Mouse (Mus musculus) MEL (cell line): ENCODE results near the gene Ddx25. TPM values are rescaled to one million over a fixed set of nuclear protein-coding genes. Genes with fewer than 3 reads are reported as not detected.

Experiments
- DNase-seq: peaks from one replicate; pipeline ENCODE4 v3.0.0; 2011; ENCODE audit warnings: low read depth, low spot score
- H3K27ac ChIP-seq: 2 replicates; pipeline ENCODE4 v1.5.1; 2012; ENCODE audit warnings: low read depth, mild to moderate bottlenecking, control low read depth, low read length, moderate library complexity; ENCODE audit not compliant: control insufficient read depth
- H3K27me3 ChIP-seq, 2 experiments: fragments of 150-350 bp in 1 of 2; sonication (generic) in 1 of 2; 2 replicates each; pipeline ENCODE4 v1.6.1; 2012; ENCODE audit warnings: low read length in 2 of 2, mild to moderate bottlenecking in 2 of 2, improper control_type of control experiment in 1 of 2, moderate library complexity in 1 of 2; ENCODE audit not compliant: insufficient read depth in 2 of 2, control insufficient read depth in 1 of 2
- H3K36me3 ChIP-seq, 2 experiments: 2 replicates each; pipeline ENCODE4 v1.6.1; 2012 to 2014; ENCODE audit warnings: low read length in 2 of 2, improper control_type of control experiment in 1 of 2, inconsistent platforms in 1 of 2, mild to moderate bottlenecking in 1 of 2; ENCODE audit not compliant: insufficient read depth in 2 of 2, control insufficient read depth in 1 of 2
- H3K4me1 ChIP-seq, 2 experiments: fragments of 150-350 bp in 1 of 2; sonication (generic) in 1 of 2; 2 replicates each; pipeline ENCODE4 v1.6.1; 2012; ENCODE audit warnings: low read length in 2 of 2, improper control_type of control experiment in 1 of 2, mild to moderate bottlenecking in 1 of 2; ENCODE audit not compliant: insufficient read depth in 2 of 2, control insufficient read depth in 1 of 2
- H3K4me3 ChIP-seq, 2 experiments: fragments of 150-350 bp in 1 of 2; sonication (generic) in 1 of 2; 2 replicates each; pipeline ENCODE4 v1.5.1; 2012; ENCODE audit warnings: low read depth in 2 of 2, low read length in 2 of 2, mild to moderate bottlenecking in 2 of 2, moderate library complexity in 2 of 2, control low read depth in 1 of 2, improper control_type of control experiment in 1 of 2; ENCODE audit not compliant: control insufficient read depth in 1 of 2, insufficient read depth in 1 of 2
- H3K79me2 ChIP-seq: 2 replicates; pipeline ENCODE4 v1.6.1; 2012; ENCODE audit warnings: mild to moderate bottlenecking, low read length, moderate library complexity; ENCODE audit not compliant: control insufficient read depth, poor library complexity, insufficient read depth
- H3K9ac ChIP-seq: 2 replicates; pipeline ENCODE4 v1.6.1; 2012; ENCODE audit warnings: low read depth, mild to moderate bottlenecking, control low read depth, low read length, moderate library complexity; ENCODE audit not compliant: control insufficient read depth, poor library complexity, severe bottlenecking
- H3K9me3 ChIP-seq: fragments of 150-350 bp; sonication (generic); replicated peaks from 2 replicates; pipeline ENCODE4 v1.6.1; 2012; ENCODE audit warnings: mild to moderate bottlenecking, low read length, improper control_type of control experiment, moderate library complexity; ENCODE audit not compliant: insufficient read depth
- BHLHE40 ChIP-seq: IDR thresholded peaks from 2 replicates; pipeline ENCODE4 v1.6.1; 2012; ENCODE audit warnings: low read depth, mild to moderate bottlenecking, inconsistent platforms, low read length, improper control_type of control experiment, borderline replicate concordance
- CTCF ChIP-seq, 3 experiments: IDR thresholded peaks in 2 of 3; conservative IDR thresholded peaks in 1 of 3; 2 replicates each; pipeline ENCODE4 v1.5.1; 2011 to 2012; ENCODE audit warnings: low read length in 3 of 3, low read depth in 2 of 3, mild to moderate bottlenecking in 2 of 3, improper control_type of control experiment in 1 of 3, inconsistent platforms in 1 of 3, mixed read lengths in 1 of 3, moderate library complexity in 1 of 3; ENCODE audit not compliant: control insufficient read depth in 1 of 3, insufficient read depth in 1 of 3, poor library complexity in 1 of 3, severe bottlenecking in 1 of 3
- E2F4 ChIP-seq: IDR thresholded peaks from 2 replicates; pipeline ENCODE4 v1.6.1; 2011; ENCODE audit warnings: low read depth, low read length, improper control_type of control experiment, borderline replicate concordance
- EP300 ChIP-seq, 2 experiments: IDR thresholded peaks; 2 replicates each; pipeline ENCODE4 v1.6.1; 2011; ENCODE audit warnings: improper control_type of control experiment in 2 of 2, low read length in 2 of 2, low read depth in 1 of 2, mild to moderate bottlenecking in 1 of 2
- ETS1 ChIP-seq: IDR thresholded peaks from 2 replicates; pipeline ENCODE4 v1.6.1; 2012; ENCODE audit warnings: low read depth, mild to moderate bottlenecking, inconsistent platforms, low read length, improper control_type of control experiment, moderate library complexity
- JUND ChIP-seq: IDR thresholded peaks from 2 replicates; pipeline ENCODE4 v1.6.1; 2011; ENCODE audit warnings: low read depth, mild to moderate bottlenecking, improper control_type of control experiment, low read length
- KAT2A ChIP-seq: conservative IDR thresholded peaks from 2 replicates; pipeline ENCODE4 v1.6.1; 2012; ENCODE audit warnings: low read depth, low read length, improper control_type of control experiment, inconsistent platforms
- MAFK ChIP-seq: IDR thresholded peaks from 2 replicates; pipeline ENCODE4 v1.6.1; 2011; ENCODE audit warnings: low read depth, mild to moderate bottlenecking, low read length, improper control_type of control experiment, borderline replicate concordance
- MAX ChIP-seq: IDR thresholded peaks from 2 replicates; pipeline ENCODE4 v1.6.1; 2011; ENCODE audit warnings: low read length, improper control_type of control experiment
- MEF2A ChIP-seq: IDR thresholded peaks from 2 replicates; pipeline ENCODE4 v1.6.1; 2014; ENCODE audit warnings: low read depth, mild to moderate bottlenecking, inconsistent platforms, low read length, improper control_type of control experiment; ENCODE audit not compliant: poor library complexity, insufficient replicate concordance, severe bottlenecking; ENCODE audit errors: extremely low read depth
- MYB ChIP-seq: IDR thresholded peaks from 2 replicates; pipeline ENCODE4 v1.6.1; 2011; ENCODE audit warnings: mild to moderate bottlenecking, low read depth, low read length, improper control_type of control experiment
- NELFE ChIP-seq: IDR thresholded peaks from 2 replicates; pipeline ENCODE4 v1.6.1; 2011; ENCODE audit warnings: low read depth, low read length, improper control_type of control experiment
- NRF1 ChIP-seq: IDR thresholded peaks from 2 replicates; pipeline ENCODE4 v1.6.1; 2014; ENCODE audit warnings: low read depth, mild to moderate bottlenecking, inconsistent platforms, low read length, improper control_type of control experiment, moderate library complexity; ENCODE audit not compliant: poor library complexity, insufficient read depth, severe bottlenecking
- POLR2AphosphoS2 ChIP-seq: IDR thresholded peaks from 2 replicates; pipeline ENCODE4 v1.6.1; 2011; ENCODE audit warnings: low read length, improper control_type of control experiment
- POLR2AphosphoS5 ChIP-seq: IDR thresholded peaks from 2 replicates; pipeline ENCODE4 v1.6.1; 2012; ENCODE audit warnings: low read depth, borderline replicate concordance, mild to moderate bottlenecking, inconsistent platforms, low read length, moderate library complexity, mixed read lengths
- RAD21 ChIP-seq: IDR thresholded peaks from 2 replicates; pipeline ENCODE4 v1.6.1; 2011; ENCODE audit warnings: mild to moderate bottlenecking, low read depth, low read length, improper control_type of control experiment
- SMC3 ChIP-seq: IDR thresholded peaks from 2 replicates; pipeline ENCODE4 v1.6.1; 2011; ENCODE audit warnings: low read depth, low read length, improper control_type of control experiment
- TBP ChIP-seq: IDR thresholded peaks from 2 replicates; pipeline ENCODE4 v1.8.0; 2011; ENCODE audit warnings: low read depth, low read length, improper control_type of control experiment
- TCF12 ChIP-seq: IDR thresholded peaks from 2 replicates; pipeline ENCODE4 v1.6.1; 2014; ENCODE audit warnings: low read depth, mild to moderate bottlenecking, inconsistent platforms, low read length, improper control_type of control experiment, moderate library complexity
- UBTF ChIP-seq: IDR thresholded peaks from 2 replicates; pipeline ENCODE4 v1.6.1; 2012; ENCODE audit warnings: low read depth, mild to moderate bottlenecking, inconsistent platforms, low read length, improper control_type of control experiment, moderate library complexity, borderline replicate concordance; ENCODE audit not compliant: insufficient read depth
- USF1 ChIP-seq: IDR thresholded peaks from 2 replicates; pipeline ENCODE4 v1.6.1; 2014; ENCODE audit warnings: low read depth, mild to moderate bottlenecking, inconsistent platforms, low read length, improper control_type of control experiment, moderate library complexity
- USF2 ChIP-seq, 2 experiments: IDR thresholded peaks; 2 replicates each; pipeline ENCODE4 v1.6.1; 2011 to 2012; ENCODE audit warnings: improper control_type of control experiment in 2 of 2, low read length in 2 of 2, borderline replicate concordance in 1 of 2, inconsistent platforms in 1 of 2, low read depth in 1 of 2, mild to moderate bottlenecking in 1 of 2; ENCODE audit not compliant: insufficient read depth in 1 of 2
- ZC3H11A ChIP-seq: IDR thresholded peaks from 2 replicates; pipeline ENCODE4 v1.6.1; 2012; ENCODE audit warnings: low read depth, mild to moderate bottlenecking, inconsistent platforms, low read length, improper control_type of control experiment
- ZKSCAN1 ChIP-seq: IDR thresholded peaks from 2 replicates; pipeline ENCODE4 v1.6.1; 2012; ENCODE audit warnings: low read depth, mild to moderate bottlenecking, inconsistent platforms, low read length, improper control_type of control experiment, moderate library complexity
- ZNF384 ChIP-seq: IDR thresholded peaks from 2 replicates; pipeline ENCODE4 v1.6.1; 2012; ENCODE audit warnings: low read depth, mild to moderate bottlenecking, inconsistent platforms, low read length, improper control_type of control experiment
- polyA plus RNA-seq, 2 experiments: library from polyadenylated mRNA; stranded (reverse) in 1 of 2; unstranded in 1 of 2; fragments of >175 nt in 1 of 2; fragments of >200 nt in 1 of 2; gene quantifications; 2 replicates each; pipeline versions ENCODE4 v1.2.1 to v1.2.4; 2012; ENCODE audit warnings: low replicate concordance in 2 of 2, low read depth in 1 of 2; ENCODE audit not compliant: insufficient read length in 2 of 2, insufficient read depth in 1 of 2, missing spikeins in 1 of 2
- total RNA-seq: library from RNA; depleted of rRNA; stranded (reverse); fragments of 300-350 nt; gene quantifications from 2 replicates; pipeline ENCODE4 v1.2.3, GENCODE M21; 2012

The Ddx25 gene
- total and polyA plus RNA-seq, 3 experiments: 0.35 TPM; not detected in 1

- H3K79me2 ChIP-seq: no peaks in the 10 kb centered on the region
- H3K27me3 ChIP-seq: peaks cover 0 to 1% of the 10 kb centered on the region in 2 experiments; a peak in 1 of 4 replicates
- H3K27ac ChIP-seq: no peak overlapping the region
- no peak overlapping the region for H3K9ac ChIP-seq
- no peaks in the 10 kb centered on the region for H3K4me1 ChIP-seq
- no peaks in the 10 kb centered on the region for H3K36me3 ChIP-seq
- no peak overlapping the region for H3K4me3 ChIP-seq
- H3K9me3 ChIP-seq: no peaks in the 10 kb centered on the region
- DNase-seq: no peak
- TF ChIP-seq ZC3H11A (no peak), ZKSCAN1 (no peak), ETS1 (no peak), MAFK (no peak), TBP (no peak), MYB (no peak), NRF1 (no peak), E2F4 (no peak), CTCF (IDR thresholded peaks at IDR 0.05 in 2 of 3, conservative IDR thresholded peaks at IDR 0.05 in 1 of 3; ENCODE audit: control insufficient read depth in 1 of 3, insufficient read depth in 1 of 3, low read depth in 2 of 3, low read length in 3 of 3, poor library complexity in 1 of 3, severe bottlenecking in 1 of 3) (no peak), MAX (no peak), SMC3 (no peak), TCF12 (no peak), EP300 (IDR thresholded peaks at IDR 0.05; ENCODE audit: low read depth in 1 of 2, low read length in 2 of 2) (no peak), ZNF384 (no peak), KAT2A (no peak), JUND (no peak), USF2 (IDR thresholded peaks at IDR 0.05; ENCODE audit: borderline replicate concordance in 1 of 2, insufficient read depth in 1 of 2, low read depth in 1 of 2, low read length in 2 of 2) (no peak), RAD21 (no peak), UBTF (no peak)
- TF ChIP-seq, all 39 proteins: peak for 0
Measured at GRCm38 (mm10) chr9:35508234-35508633, 50.1 kb downstream of the Ddx25 start.

GRCm38 (mm10) chr9:35502361-35503000 lies 55.8 kb downstream of the Ddx25 start:
- Histone ChIP-seq H3K27me3 (no peaks in the 10 kb centered on the region), H3K4me1 (no peaks in the 10 kb centered on the region), H3K27ac (no peak overlapping the region), H3K9me3 (no peaks in the 10 kb centered on the region), H3K4me3 (no peak overlapping the region), H3K9ac (no peak overlapping the region), H3K36me3 (no peaks in the 10 kb centered on the region), H3K79me2 (no peaks in the 10 kb centered on the region)
- TF ChIP-seq ZC3H11A: no peak
- no peak for TF ChIP-seq NELFE
- TF ChIP-seq MEF2A: no peak
- no peak for TF ChIP-seq POLR2AphosphoS2
- TF ChIP-seq POLR2AphosphoS5: no peak
- no peak for TF ChIP-seq ETS1
- no peak for TF ChIP-seq USF1
- TF ChIP-seq MYB: no peak
- TF ChIP-seq BHLHE40: no peak
- TF ChIP-seq TCF12: no peak
- no peak for DNase-seq
